In genomic region chr7:117443215-117443614, GRCm38 (mm10) we compare ENCODE assay signal across 14 mouse cellular contexts.
"Had no signal": no experiment of that assay in that cellular context is flagged by ENCODE, and none has a peak within 500 bp of the region (broad histone marks: within the 10 kb centered on the region; RNA-seq: fewer than 3 reads in every experiment).

No protein-coding gene starts in this region.

- H3K27ac ChIP-seq: limb, embryonic 10.5 days; limb, embryonic 13.5 days; liver, embryonic 12.5 days; liver, embryonic 15.5 days; lung, embryonic 15.5 days; stomach, postnatal 0 days had no signal

- H3K4me3 ChIP-seq: limb, embryonic 10.5 days; limb, embryonic 13.5 days; liver, embryonic 12.5 days; liver, embryonic 15.5 days; lung, embryonic 15.5 days had no signal

- DNase-seq: liver; lung, adult 18-20 months; lung, postnatal 10 days; lung, postnatal 4 days; midbrain, embryonic 14.5 days; thymus, adult 2 months; thymus, postnatal 14 days; thymus, postnatal 4 days had no signal
